Mouse (Mus musculus) liver, postnatal 0 days (tissue): Measurements from ENCODE around the gene Slc7a4. TPM values are rescaled to one million over a fixed set of nuclear protein-coding genes. Genes with fewer than 3 reads are reported as not detected.

Experiments used
- ATAC-seq: fragments of 200-750 bp; cut with Nextera tagmentation; 2 replicates; pipeline ENCODE4 v1.8.0; 2017; ENCODE audit warnings: mild to moderate bottlenecking, moderate library complexity
- DNase-seq: peaks from one replicate; pipeline ENCODE4 v3.0.0-alpha.2; 2016
- H3K27ac ChIP-seq: fragments of 300-500 bp; sonication (generic); 2 replicates; pipeline ENCODE4 v1.5.1; 2014; ENCODE audit warnings: antibody characterized with exemption, moderate library complexity, mild to moderate bottlenecking, low read depth
- H3K27me3 ChIP-seq: fragments of 300-500 bp; sonication (generic); 2 replicates; pipeline ENCODE4 v1.6.1; 2014; ENCODE audit warnings: low read length, control low read depth, mixed read lengths; ENCODE audit not compliant: insufficient read depth
- H3K36me3 ChIP-seq: fragments of 300-500 bp; sonication (generic); replicated peaks from 2 replicates; pipeline ENCODE4 v1.6.1; 2014; ENCODE audit warnings: mild to moderate bottlenecking, control low read depth, low read length, moderate library complexity, mixed read lengths; ENCODE audit not compliant: insufficient read depth
- H3K4me1 ChIP-seq: fragments of 300-500 bp; sonication (generic); 2 replicates; pipeline ENCODE4 v1.6.1; 2014; ENCODE audit warnings: antibody characterized with exemption, mild to moderate bottlenecking, control low read depth; ENCODE audit not compliant: insufficient read depth
- H3K4me2 ChIP-seq: fragments of 300-500 bp; sonication (generic); 2 replicates; pipeline ENCODE4 v1.6.1; 2014; ENCODE audit warnings: low read depth, mild to moderate bottlenecking, low read length, moderate library complexity, mixed read lengths
- H3K4me3 ChIP-seq: fragments of 300-500 bp; sonication (generic); 2 replicates; pipeline ENCODE4 v1.5.1; 2014; ENCODE audit warnings: low read depth, low read length
- H3K9ac ChIP-seq: fragments of 300-500 bp; sonication (generic); replicated peaks from 2 replicates; pipeline ENCODE4 v1.6.1; 2014; ENCODE audit warnings: mild to moderate bottlenecking, moderate library complexity
- H3K9me3 ChIP-seq: fragments of 300-500 bp; sonication (generic); 2 replicates; pipeline ENCODE4 v1.6.1; 2016; ENCODE audit warnings: mild to moderate bottlenecking, control low read depth, low read length, mixed read lengths
- CTCF ChIP-seq: sonication (generic); IDR thresholded peaks from 2 replicates; pipeline ENCODE4 v1.5.1; 2016; ENCODE audit warnings: antibody characterized with exemption, low read depth
- EP300 ChIP-seq: IDR thresholded peaks from 2 replicates; pipeline ENCODE4 v1.6.1; 2016; ENCODE audit warnings: antibody characterized with exemption, low read depth, mild to moderate bottlenecking
- WGBS: fragments of 180-500 bp; shearing (Covaris S2); extraction: QIAGEN DNeasy Blood & Tissue Kit; methylation state at CpG from one replicate; pipeline ENCODE4 v1.1.7; 2014; ENCODE audit not compliant: insufficient replicate concordance; 5-methylcytosine and 5-hydroxymethylcytosine counted together
- polyA plus RNA-seq: library from polyadenylated mRNA; unstranded; fragments of >200 nt; fragmentation: Nextera tagmentation; extraction: Ambion mirVana; gene quantifications from 2 replicates; pipeline ENCODE4 v1.2.1, GENCODE M21; 2015

Slc7a4 gene
- 3.3 and 3.7 TPM in 2 replicates for polyA plus RNA-seq

GRCm38 (mm10) chr16:17583064-17583463 is at the start of gene Slc7a4:
Slc7a4 (minus strand) TSS chr16:17583214.
- Histone ChIP-seq H3K4me3 (no peak within 1 kb of the TSS), H3K9ac (no peak within 1 kb of the TSS), H3K9me3 (no peaks in the 10 kb centered on the region), H3K4me1 (no peaks in the 10 kb centered on the region), H3K27me3 (no peaks in the 10 kb centered on the region), H3K4me2 (no peak within 1 kb of the TSS), H3K36me3 (no peaks in the 10 kb centered on the region), H3K27ac (no peak within 1 kb of the TSS)
- TF ChIP-seq CTCF (peak; percentile 78), EP300 (no peak)
- no peak for ATAC-seq
- DNase-seq: peak; percentile 44
- 27% methylated on average over 8 of the region's 8 CpGs for WGBS

- H3K36me3 ChIP-seq: peaks cover 65% of the 10 kb centered on the region
- no peak for DNase-seq
- H3K4me1 ChIP-seq: peaks cover 13% of the 10 kb centered on the region
- H3K9ac ChIP-seq: no peak overlapping the region
- 94% methylated on average over 2 of the region's 2 CpGs for WGBS
- no peaks in the 10 kb centered on the region for H3K27me3 ChIP-seq
- H3K9me3 ChIP-seq: no peaks in the 10 kb centered on the region
- H3K27ac ChIP-seq: no peak overlapping the region
- TF ChIP-seq CTCF (no peak), EP300 (no peak)
- ATAC-seq: no peak
- no peak overlapping the region for H3K4me2 ChIP-seq
- no peak overlapping the region for H3K4me3 ChIP-seq
Observed at GRCm38 (mm10) chr16:17632580-17632979, 49.6 kb upstream of the Slc7a4 start.

- Histone ChIP-seq H3K9me3 (no peaks in the 10 kb centered on the region), H3K4me3 (no peak overlapping the region), H3K9ac (no peak overlapping the region), H3K4me1 (no peaks in the 10 kb centered on the region), H3K36me3 (peaks cover 63% of the 10 kb centered on the region), H3K27me3 (no peaks in the 10 kb centered on the region), H3K4me2 (no peak overlapping the region), H3K27ac (no peak overlapping the region)
- WGBS: 93% methylated on average over 5 of the region's 5 CpGs
- TF ChIP-seq CTCF (no peak), EP300 (no peak)
- ATAC-seq (no peak), DNase-seq (no peak)
Observed at GRCm38 (mm10) chr16:17626269-17626555, 43.2 kb upstream of the Slc7a4 start.

- H3K9ac ChIP-seq: no peak overlapping the region
- TF ChIP-seq CTCF (peak; percentile 73), EP300 (no peak)
- H3K4me2 ChIP-seq: no peak overlapping the region
- no peak for DNase-seq
- H3K9me3 ChIP-seq: no peaks in the 10 kb centered on the region
- no peaks in the 10 kb centered on the region for H3K4me1 ChIP-seq
- H3K36me3 ChIP-seq: peaks cover 60% of the 10 kb centered on the region
- H3K27me3 ChIP-seq: no peaks in the 10 kb centered on the region
- no peak overlapping the region for H3K27ac ChIP-seq
- H3K4me3 ChIP-seq: no peak overlapping the region
- WGBS: 71% methylated on average over 8 of the region's 8 CpGs
- no peak for ATAC-seq
Observed at GRCm38 (mm10) chr16:17625488-17626268, 42.7 kb upstream of the Slc7a4 start.

- no peak overlapping the region for H3K4me2 ChIP-seq
- WGBS: 85% methylated on average over 1 of the region's 1 CpGs
- H3K27me3 ChIP-seq: no peaks in the 10 kb centered on the region
- no peak overlapping the region for H3K9ac ChIP-seq
- no peak for TF ChIP-seq EP300
- no peak for TF ChIP-seq CTCF
- ATAC-seq (no peak), DNase-seq (no peak)
- H3K27ac ChIP-seq: no peak overlapping the region
- peaks cover 14% of the 10 kb centered on the region for H3K4me1 ChIP-seq
- peaks cover 27% of the 10 kb centered on the region for H3K36me3 ChIP-seq
- no peaks in the 10 kb centered on the region for H3K9me3 ChIP-seq
- no peak overlapping the region for H3K4me3 ChIP-seq
Observed at GRCm38 (mm10) chr16:17621936-17622335, 38.9 kb upstream of the Slc7a4 start.

- Histone ChIP-seq H3K27me3 (no peaks in the 10 kb centered on the region), H3K4me2 (peak within 1 kb of the TSS; percentile 96), H3K9me3 (no peaks in the 10 kb centered on the region), H3K4me3 (peak within 1 kb of the TSS; percentile 95), H3K27ac (peak within 1 kb of the TSS; percentile 20; the same call in 1 of the 2 replicates), H3K4me1 (peaks cover 14% of the 10 kb centered on the region), H3K9ac (peak within 1 kb of the TSS; percentile 91), H3K36me3 (peaks cover 6% of the 10 kb centered on the region)
- 2% methylated on average over 60 of the region's 60 CpGs for WGBS
- TF ChIP-seq CTCF: no peak
- TF ChIP-seq EP300: 0 out of 2 replicates have a peak, but pooled peaks have one; percentile 23
- ATAC-seq (peak; percentile 82), DNase-seq (peak; percentile 95)
Observed at GRCm38 (mm10) chr16:17619198-17620105, 36.4 kb upstream of the Slc7a4 start, which contains the start of gene Smpd4. Smpd4 (plus strand) TSS chr16:17619354.
